Mouse (Mus musculus) spleen, postnatal 14 days (tissue): ENCODE measurements around the gene Lin7a.
"Not testable (repeated sequence)": the region's sequence is repeated elsewhere in the genome, so short reads cannot be mapped to it uniquely, and the experiment has no call there.

Experiments used
- DNase-seq, 2 experiments: peaks; one replicate each; pipeline ENCODE4 v3.0.0; 2021 to 2022; ENCODE audit warnings: low spot score in 2 of 2

Lin7a gene

DNA sequence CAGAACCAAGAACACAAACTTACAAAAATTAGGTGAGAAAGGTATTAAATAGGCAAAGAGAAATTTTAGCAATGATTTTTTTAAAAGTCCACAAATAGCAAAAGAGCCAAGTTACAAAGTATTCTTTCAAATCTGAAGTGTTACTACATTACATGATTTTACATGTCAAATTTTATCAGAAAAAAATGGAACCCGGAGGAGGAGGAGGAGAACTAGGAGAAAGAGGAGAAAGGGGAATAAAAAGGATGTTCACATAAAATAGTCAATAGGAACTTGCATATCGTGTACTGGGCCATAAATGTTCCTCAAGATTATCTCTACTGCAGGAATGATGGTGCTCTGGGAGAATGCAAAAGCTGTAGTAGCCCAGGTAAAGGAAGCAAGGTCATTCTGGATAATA, 34.4 kb upstream of the Lin7a start:
- no peak for DNase-seq

DNA sequence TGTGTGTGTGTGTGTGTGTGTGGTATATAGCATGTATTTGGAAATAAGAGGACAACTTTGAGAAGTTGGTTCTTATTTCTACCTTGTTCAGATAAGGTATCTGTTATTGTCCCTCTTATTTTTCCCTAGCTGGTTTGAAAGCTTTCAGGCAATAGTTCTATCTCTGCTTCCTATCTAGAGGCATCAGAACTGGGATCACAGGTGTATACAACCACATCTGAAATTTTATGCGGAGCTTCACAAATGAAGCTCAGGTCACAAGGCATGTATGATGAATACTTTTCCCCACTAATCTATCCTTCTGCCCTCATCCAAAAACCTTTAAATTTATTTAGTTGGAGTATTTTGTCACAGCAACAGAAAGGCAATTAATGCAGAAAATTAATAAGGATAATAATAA, 33.8 kb upstream of the Lin7a start:
- DNase-seq: no peak

DNA sequence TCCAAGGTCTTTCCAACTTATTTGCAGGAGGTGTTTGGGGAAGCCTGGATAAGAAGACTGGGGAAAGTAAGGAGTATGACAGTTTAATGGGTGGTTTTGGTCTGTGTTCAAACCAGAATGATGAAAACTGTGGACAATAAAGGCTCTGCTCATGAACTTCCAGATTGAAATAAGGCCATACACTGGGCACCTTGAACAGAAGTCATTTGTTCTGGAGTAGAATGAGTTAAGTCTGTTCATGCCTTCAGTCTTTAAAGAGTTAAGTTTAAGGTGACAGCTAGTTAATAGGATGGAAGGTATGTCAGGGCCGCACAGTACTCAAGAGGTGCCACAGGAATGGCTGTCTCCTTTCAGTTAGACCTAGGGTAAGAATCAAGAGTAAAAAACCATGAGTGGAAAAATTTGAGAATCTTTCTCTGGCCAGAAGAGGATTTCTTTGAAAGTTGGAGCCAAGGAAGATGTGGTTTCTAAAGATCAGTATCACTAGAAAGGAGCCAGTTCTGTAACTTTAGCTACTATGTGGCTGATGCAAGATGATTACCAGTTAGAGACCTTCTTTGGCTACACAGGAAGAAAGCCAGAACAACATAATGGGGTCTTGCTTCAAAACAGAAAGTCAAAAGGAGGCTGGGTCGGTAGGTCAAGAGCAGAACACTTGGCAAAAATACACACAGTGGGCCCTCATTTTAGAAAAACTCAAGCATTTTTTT, 33.2 kb upstream of the Lin7a start:
- no peak for DNase-seq

DNA sequence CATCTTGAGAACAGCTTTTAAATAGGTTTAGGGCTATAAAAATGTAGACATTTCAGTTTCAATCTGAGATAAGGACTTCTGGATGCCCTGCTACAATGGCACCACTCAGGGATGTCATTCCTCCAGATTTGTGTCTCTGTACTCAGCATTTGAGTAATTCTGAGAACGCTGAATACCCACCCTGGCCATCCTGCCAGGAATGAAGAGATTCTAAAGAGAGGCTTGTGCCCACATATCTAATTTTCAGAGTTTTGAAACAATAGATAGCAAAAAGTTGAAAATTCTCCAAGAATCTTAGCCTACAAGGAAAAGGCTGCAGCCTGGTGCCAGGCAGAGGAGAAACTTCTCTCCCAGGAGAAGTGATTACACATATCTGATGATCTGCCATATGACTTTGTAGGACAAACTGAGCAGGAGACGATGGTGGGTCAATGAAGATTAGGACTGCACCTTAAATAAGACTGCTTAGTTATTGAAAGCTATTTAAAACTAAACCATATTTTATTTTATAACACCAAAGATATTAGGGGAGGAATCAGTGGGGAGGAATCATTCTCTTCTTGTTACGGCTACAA, 32.5 kb upstream of the Lin7a start:
- no peak for DNase-seq

DNA sequence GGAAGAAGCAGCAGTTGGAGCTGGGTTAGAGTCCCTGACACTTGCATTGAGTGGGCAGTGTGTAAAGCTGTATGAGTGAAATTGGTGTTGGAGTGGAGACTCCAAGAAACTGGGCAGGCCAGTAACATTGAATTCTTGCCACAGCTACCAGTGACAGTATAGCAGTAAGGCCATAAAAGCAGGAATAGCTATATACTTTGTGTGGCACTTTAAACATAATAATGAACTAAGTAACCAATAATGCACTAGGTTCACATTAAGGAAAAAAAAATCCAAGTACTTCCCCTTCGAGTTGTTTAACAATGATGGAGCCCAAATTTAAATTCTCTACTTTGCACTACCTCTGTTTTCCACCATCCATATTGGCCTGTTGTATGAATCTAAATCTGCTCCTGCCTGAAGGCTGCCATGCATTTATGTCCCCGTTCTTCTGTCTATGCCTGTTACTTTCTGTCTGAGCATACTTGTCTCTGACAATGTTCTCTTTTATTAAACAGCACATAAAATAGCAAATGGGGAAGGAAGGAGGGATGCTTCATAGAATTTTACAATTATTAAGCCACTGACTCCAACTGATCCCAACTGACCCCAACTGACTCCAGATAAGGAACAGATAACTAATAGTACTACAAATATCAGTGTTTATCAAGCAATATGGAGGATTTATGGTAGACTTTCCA, 31.7 kb upstream of the Lin7a start:
- DNase-seq: no peak

DNA sequence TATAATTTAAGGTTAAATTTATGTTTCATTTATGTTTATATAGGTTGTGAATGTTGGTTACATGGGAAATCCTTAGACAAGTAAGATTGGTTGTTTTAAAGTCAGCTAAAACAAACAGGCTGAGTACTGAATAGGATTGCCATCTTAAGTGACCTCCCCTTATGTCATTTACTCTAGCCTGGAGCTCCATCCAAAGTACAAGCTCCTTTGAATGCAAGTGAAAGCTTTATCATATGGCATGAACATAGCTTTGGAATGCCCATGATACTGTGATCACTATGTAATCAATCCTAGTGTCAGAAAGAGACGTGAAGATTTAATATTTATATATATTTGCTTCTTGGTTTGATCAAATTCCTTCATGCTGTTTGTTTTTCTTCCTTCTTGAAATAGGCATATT, 31.0 kb upstream of the Lin7a start:
- no peak for DNase-seq

DNA sequence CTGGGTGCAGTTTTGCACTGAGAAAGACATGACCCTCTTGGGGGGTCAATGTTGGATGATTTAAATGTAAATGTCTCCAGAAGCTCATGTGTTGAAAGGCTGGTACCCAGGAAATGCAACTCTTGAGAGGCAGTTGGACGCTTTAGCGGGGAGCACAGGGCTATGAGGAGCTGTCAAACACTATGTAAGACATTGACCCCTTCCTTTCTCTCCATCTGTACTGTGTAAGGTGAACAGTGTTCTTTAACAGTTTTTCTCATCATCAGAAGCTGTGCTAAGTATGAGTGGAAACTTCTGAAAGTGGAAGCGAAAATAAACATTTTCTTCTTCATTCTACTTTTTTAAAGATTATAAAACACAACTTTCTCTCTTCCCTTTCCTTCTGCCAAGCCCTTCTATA, 30.5 kb upstream of the Lin7a start:
- DNase-seq: no peak

DNA sequence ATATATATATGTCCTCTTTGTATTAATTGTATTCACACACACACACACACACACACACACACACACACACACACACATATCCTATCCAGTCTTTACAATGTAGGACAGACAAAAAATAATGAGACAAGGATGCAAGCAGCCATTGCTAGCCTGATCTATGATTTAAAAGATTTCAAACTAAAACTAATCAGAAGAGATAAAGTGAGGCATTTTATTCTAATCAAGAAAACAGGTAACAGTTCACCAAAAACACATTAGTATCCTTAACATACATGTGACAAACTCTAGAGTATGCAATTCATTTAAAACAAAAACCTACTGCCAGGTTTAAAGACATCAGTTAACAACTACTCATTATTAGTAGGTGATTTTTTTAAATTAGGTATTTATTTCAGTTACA, 30.1 kb upstream of the Lin7a start:
- DNase-seq: no peak

DNA sequence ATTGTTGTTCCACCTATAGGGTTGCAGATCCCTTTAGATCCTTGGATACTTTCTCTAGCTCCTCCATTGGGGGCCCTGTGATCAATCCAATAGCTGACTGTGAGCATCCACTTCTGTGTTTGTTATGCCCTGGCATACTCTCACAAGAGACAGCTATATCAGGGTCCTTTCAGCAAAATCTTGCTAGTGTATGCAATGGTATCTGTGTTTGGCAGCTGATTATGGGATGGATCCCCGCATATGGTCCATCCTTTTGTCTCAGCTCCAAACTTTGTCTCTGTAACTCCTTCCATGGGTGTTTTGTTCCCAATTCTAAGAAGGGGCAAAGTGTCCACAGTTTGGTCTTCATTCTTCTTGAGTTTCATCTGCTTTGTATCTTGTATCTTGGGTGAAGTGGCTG, 29.5 kb upstream of the Lin7a start:
- DNase-seq: not testable (repeated sequence)

DNA sequence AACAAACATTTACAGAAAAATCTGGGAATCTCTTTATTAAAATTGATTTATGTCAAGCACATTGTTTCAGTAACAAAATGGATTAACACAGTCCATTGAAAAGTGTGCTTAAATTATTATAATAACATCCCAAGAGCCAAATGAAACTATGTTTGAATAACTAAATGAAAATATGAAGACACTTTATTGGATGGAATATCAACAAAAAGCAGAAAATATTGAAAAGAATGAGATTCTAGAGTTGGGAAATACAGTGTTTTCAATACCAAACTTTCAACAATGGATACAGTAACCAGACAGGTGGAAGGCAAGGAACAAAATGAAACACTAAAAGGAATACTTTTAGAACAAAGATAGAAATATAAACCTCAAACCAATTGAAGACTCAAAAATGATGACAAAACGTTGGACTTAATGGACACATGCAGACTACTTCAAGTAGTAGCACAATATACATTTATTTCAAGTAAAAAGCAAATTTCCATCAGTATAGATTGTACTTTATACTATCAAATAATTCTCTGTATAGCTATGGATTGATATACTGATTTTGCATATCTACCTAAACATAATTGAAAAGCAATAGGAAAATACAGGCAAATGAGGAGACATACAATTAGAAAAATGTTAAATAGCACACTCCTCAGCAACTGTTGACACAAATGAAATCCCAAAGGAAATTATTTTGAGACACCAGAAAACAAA, 28.6 kb upstream of the Lin7a start:
- DNase-seq: no peak

DNA sequence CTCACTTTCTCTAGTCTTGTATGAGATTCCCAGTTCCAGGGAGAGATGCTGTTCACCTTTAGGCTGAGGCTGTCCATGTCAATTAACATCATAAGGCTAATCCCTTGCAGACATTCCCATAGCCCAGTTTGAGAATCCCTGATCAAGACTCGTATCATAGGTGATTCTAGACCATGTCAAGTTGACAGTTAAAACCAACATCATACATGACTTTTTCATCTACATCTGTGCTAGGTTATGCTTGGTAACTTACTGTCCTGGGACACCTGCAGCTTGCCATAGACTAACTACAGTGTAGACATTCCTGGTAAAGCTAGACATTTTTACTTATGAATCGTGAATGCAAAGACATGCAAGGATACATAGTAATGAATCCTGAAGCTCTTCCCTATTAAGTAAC, 27.3 kb upstream of the Lin7a start:
- DNase-seq: no peak

DNA sequence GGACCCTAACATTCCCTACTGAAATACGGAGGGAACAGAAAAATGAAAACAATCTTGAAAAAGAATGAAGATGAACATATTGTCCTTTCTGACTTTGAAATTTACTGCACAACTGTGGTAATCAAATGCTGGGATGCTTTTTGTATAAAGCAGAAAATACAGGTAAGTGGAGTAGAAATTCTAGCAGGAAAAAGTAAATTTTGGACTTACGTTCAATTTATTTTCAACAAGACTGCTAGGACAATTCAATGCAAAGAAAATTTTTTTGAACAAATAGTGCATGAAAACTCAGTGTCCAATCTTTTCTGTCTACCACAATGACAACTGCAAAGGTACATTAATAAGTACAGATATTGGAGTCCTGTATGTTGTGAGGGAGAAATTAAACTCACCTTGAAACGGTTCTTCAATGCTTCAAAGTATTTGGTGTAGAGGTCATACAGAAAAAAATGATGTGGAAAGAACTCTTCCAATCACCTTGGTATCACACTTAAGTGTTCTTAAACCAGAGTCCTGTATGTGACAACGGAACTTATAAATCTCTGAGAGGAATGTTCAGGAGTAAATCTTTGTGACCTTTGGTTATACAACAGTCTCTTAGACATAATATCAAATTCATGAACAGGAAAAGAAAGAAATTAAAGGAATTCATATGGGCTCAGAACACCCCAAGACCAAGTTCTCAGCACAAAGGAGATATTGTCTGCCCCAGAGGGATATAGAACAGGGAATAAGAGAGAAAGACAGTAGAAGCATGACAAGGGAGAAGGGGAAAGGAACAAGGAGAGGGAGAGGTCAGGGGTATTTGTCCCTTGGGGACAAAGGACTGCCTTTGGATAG, 26.6 kb upstream of the Lin7a start:
- DNase-seq: no peak

DNA sequence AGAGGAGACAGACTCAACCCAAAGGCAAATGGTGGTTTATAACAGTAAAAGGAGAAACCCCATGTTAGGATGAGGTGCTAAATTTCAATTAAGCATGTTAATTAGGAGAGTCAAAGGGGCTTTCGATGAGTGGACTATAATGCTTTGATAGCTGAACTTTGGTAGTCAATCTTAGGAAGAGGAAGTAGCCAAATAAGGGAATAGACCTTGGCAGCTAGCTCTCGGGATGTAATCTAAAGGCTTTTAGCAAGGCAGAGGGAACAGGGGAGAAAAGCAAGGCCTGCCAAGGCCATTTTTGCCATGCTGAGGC, 26.0 kb upstream of the Lin7a start:
- DNase-seq: no peak

DNA sequence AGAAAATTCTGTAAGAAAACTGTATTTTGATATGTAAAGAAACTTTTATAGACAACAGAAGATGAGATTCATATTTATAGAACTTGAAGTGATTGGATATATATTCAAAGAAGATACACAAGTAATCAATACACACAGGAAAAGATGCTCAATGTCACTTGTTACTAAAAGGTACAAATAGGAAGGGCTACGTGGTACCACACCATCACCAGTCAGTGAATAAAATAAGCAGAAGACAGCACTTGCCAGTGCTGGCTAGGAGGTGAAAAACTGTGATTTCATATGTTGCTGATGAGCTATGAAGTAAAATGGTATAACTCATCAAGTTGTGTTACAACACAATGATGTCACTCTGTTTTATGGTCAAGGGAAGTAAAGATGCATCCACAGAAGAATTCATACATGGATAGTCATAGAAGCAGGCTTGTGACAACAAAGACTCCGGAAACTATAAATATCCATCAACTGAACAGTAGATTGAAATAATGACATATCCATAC, 25.5 kb upstream of the Lin7a start:
- DNase-seq: no peak

DNA sequence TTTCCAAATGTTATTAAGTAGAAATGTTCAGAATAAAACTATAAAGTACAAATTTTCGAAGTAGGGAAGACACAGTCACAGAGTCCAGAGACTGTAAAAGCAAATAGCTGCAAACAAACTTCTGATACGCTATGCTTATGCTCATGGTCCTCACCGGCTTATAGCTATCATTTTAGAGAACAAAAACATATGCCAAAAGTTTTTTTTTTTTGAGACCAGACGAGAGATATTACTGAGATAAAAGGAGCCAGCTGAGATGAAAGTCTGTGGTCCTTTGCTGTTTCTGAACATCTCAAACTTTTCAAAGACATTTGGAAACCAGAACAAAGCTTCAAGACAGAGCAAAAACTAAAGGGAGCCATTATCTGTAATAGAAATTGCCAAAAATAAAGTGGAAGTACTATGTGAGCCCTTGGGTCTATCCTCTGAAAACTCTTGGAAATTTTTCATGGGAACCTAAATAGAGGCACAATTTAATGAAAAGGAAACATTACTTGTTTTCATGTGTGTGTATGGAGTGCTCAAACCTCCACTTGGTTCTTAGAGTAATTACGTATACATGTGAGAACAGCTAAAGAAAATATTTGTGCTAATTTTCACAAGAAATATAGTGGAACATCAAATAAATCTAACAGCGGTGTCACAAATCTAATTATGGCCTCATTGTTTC, 24.4 kb upstream of the Lin7a start:
- no peak for DNase-seq

DNA sequence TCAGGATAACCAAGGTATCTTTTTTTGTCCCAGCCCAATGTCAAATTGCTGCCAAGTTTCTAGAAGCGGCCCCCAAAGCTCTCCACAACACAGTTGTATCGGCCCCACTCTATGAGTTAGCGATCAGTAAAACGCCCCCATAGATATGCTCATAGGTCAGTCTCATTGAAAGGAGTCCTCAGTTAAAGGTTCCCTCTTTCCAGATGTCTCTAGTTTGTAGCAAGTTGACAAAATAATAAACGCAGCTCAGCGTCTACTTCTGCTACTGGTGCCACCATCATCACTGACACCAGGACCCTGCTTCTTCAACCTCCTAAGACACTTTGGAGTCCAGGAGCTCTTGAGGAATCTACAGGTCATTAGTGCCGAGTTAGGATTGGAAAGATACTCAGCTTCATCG, 23.0 kb upstream of the Lin7a start:
- no peak for DNase-seq

DNA sequence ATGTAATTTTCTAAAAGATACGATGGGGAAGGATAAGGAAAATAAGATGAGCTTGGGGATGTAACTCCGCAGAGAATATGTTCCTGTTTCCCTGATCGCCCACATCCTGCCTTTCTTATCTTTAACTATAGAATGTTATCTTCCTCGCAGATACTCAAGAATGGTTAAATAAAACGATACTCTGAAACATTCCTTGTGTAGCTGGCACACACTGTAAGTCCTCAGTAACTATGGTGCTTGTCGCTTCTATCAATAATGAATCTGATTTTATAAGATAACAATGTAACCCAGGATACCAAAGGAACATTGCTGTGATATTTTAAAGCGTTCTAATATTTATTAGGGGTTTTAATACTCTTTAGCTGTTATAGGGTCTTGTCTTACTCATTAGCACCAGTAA, 22.4 kb upstream of the Lin7a start:
- DNase-seq: no peak

DNA sequence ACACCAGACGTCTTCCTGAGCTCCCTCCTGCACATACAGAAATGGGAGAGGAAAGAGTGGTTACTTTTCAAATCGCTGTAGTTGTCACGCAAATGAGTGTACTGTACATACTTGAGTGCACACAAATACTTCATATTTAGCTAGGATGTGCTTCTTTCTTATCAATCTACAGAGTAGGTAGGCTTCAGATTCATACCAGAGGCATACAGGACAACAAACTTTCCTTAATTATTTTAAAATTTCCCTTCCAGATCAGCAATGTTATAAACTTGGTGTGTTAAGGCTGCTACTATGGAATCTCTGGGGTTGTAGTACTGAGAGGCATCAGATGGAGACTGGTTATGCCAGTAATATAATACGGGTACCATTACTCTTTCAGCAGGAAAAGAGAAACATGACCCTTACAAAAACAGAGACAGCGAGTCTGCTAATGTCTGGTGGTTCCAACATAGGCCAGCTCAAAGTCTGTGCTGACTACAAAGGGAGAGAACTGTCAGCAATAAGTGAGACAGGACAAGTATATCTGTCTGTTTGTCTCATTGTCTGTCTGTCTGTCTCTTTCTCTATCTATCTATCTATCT, 21.8 kb upstream of the Lin7a start:
- DNase-seq: no peak

DNA sequence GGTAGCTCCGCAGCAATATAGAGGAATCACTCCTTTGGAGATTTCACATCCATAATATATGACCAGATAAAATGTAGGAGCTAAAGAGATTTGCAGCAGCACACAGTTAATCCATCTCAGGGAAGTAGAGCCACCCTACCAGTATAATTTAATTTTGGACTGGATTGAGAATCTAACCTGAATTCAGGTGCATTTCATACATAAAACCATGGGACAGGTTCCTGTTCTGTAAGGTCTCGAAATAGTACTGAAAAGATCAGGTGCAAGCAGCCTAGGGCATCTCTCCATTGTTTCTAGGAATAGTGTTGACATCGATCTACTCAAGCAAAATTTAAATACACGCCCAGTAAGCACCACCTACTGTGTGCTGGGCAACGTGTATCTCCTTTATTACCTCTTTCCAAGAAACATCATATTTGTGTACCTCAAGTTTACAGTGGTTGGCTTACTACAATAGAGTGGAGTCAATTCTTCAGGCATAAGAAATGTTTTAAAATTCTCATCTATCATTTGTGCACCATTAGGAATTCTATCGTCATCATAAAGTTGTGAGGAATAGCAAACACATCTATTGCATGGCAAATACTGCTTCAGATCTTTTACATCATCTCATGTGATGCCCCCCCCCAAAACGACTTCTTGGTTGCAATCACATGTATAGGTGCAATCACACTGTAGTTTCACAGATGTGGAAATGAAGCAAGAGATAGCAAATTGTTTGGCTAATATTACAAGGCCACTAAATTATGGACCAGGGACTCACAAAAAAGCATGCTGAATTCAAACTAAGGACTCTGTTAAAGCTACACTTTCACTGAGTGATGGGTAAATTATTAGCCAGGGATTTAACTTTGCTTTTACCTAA, 20.9 kb upstream of the Lin7a start:
- no peak for DNase-seq

DNA sequence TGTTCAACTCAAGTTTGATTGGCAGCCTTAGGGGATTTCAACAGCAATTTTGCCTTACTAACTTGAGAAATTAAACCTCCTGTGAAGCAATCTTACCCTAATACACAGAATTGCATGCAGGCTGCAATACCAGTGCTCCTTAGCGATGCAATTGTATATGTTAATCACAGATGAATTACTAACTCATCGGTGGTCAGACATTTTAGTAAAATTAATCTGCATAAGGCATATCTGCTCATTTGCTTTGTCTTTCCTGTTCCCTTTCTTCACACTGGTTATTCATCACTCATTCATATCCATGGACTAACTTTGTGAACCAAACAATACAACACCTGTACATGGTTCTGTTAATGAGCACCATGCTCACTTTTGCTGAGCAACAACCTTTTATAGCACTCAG, 20.2 kb upstream of the Lin7a start:
- no peak for DNase-seq
